Mouse (Mus musculus) thymus, postnatal 4 days (tissue): ENCODE measurements around the gene Gm6367.
"Not testable (repeated sequence)": the region's sequence is repeated elsewhere in the genome, so short reads cannot be mapped to it uniquely, and the experiment has no call there.

Source experiments
- DNase-seq: peaks from one replicate; pipeline ENCODE4 v3.0.0; 2021

Gm6367 gene

DNA sequence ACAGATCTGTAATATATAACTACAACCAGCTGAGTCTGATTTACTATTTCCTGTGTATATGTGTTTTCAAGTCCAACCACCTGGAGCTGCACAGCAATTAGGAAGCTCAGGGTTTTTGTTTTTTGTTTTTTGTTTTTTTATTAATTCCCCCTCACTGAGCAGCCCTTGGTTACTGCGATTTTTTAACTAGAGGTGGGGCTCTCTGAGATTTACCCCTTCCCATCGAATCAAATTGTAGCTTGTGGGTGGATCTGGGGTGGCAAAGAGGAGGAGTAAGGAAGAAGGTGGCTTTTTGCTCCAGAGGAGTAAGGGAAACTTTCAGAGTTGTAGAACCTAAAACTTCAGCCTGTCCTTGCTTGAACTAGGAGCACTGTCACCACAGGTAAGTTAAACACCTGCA, at the start of gene Gm6367:
Gene Gm6367, plus strand, starts transcription at position 301 of the 400 bp plus-strand sequence.
- DNase-seq = not testable (repeated sequence)
